Mouse (Mus musculus): ENCODE measurements around the gene Pex7.
A peak's percentile ranks its signal among the peaks of the same experiment; 100 is the strongest.

Gene Pex7

GRCm38 (mm10) chr10:19907246-19907804 is at the start of gene Pex7:
Gene Pex7, minus strand, starts transcription at chr10:19907689.
- DNase-seq (ENCODE audit: low read depth, low spot score) = peak; percentile 76

- DNase-seq (ENCODE audit: low read depth, low spot score) = no peak
Observed at GRCm38 (mm10) chr10:19956745-19957144, 49.3 kb upstream of the Pex7 start.

- DNase-seq (ENCODE audit: low read depth, low spot score) = no peak
Observed at GRCm38 (mm10) chr10:19955817-19956216, 48.3 kb upstream of the Pex7 start.

GRCm38 (mm10) chr10:19954572-19954971 is 47.1 kb upstream of the Pex7 start:
- DNase-seq (ENCODE audit: low read depth, low spot score) = no peak

- DNase-seq (ENCODE audit: low read depth, low spot score) = no peak
Observed at GRCm38 (mm10) chr10:19953032-19953761, 45.7 kb upstream of the Pex7 start.

GRCm38 (mm10) chr10:19949106-19949505 is 41.6 kb upstream of the Pex7 start:
- DNase-seq (ENCODE audit: low read depth, low spot score) = no peak

- DNase-seq (ENCODE audit: low read depth, low spot score) = no peak
Observed at GRCm38 (mm10) chr10:19948381-19948780, 40.9 kb upstream of the Pex7 start.

- no peak for DNase-seq (ENCODE audit: low read depth, low spot score)
Observed at GRCm38 (mm10) chr10:19947901-19948300, 40.4 kb upstream of the Pex7 start.

GRCm38 (mm10) chr10:19947441-19947840 is 40.0 kb upstream of the Pex7 start:
- DNase-seq (ENCODE audit: low read depth, low spot score) = no peak

- DNase-seq (ENCODE audit: low read depth, low spot score) = no peak
Observed at GRCm38 (mm10) chr10:19946644-19947043, 39.2 kb upstream of the Pex7 start.

GRCm38 (mm10) chr10:19945651-19946050 is 38.2 kb upstream of the Pex7 start:
- no peak for DNase-seq (ENCODE audit: low read depth, low spot score)

GRCm38 (mm10) chr10:19942621-19943020 is 35.1 kb upstream of the Pex7 start:
- no peak for DNase-seq (ENCODE audit: low read depth, low spot score)

- DNase-seq (ENCODE audit: low read depth, low spot score) = no peak
Observed at GRCm38 (mm10) chr10:19941914-19942313, 34.4 kb upstream of the Pex7 start.

GRCm38 (mm10) chr10:19941063-19941462 is 33.6 kb upstream of the Pex7 start:
- no peak for DNase-seq (ENCODE audit: low read depth, low spot score)

GRCm38 (mm10) chr10:19940626-19941025 is 33.1 kb upstream of the Pex7 start:
- no peak for DNase-seq (ENCODE audit: low read depth, low spot score)

- DNase-seq (ENCODE audit: low read depth, low spot score) = no peak
Observed at GRCm38 (mm10) chr10:19940127-19940526, 32.6 kb upstream of the Pex7 start.

- DNase-seq (ENCODE audit: low read depth, low spot score) = no peak
Observed at GRCm38 (mm10) chr10:19939282-19939705, 31.8 kb upstream of the Pex7 start.

- DNase-seq (ENCODE audit: low read depth, low spot score) = no peak
Observed at GRCm38 (mm10) chr10:19938738-19939137, 31.2 kb upstream of the Pex7 start.

GRCm38 (mm10) chr10:19936961-19937708 is 29.6 kb upstream of the Pex7 start:
- no peak for DNase-seq (ENCODE audit: low read depth, low spot score)

GRCm38 (mm10) chr10:19935821-19936367 is 28.4 kb upstream of the Pex7 start:
- DNase-seq (ENCODE audit: low read depth, low spot score) = no peak

- no peak for DNase-seq (ENCODE audit: low read depth, low spot score)
Observed at GRCm38 (mm10) chr10:19935295-19935623, 27.8 kb upstream of the Pex7 start.

All from c-Kit-negative CD71-positive TER-119-positive erythroid progenitor cells, embryonic 14.5 days (primary cell).